Mouse (Mus musculus): ENCODE data around the gene Syn3.

The Syn3 gene

GRCm38 (mm10) chr10:86098363-86098762, 400.3 kb downstream of the Syn3 start:
- DNase-seq (ENCODE audit: low spot score in 2 of 2) = no peak

DNA sequence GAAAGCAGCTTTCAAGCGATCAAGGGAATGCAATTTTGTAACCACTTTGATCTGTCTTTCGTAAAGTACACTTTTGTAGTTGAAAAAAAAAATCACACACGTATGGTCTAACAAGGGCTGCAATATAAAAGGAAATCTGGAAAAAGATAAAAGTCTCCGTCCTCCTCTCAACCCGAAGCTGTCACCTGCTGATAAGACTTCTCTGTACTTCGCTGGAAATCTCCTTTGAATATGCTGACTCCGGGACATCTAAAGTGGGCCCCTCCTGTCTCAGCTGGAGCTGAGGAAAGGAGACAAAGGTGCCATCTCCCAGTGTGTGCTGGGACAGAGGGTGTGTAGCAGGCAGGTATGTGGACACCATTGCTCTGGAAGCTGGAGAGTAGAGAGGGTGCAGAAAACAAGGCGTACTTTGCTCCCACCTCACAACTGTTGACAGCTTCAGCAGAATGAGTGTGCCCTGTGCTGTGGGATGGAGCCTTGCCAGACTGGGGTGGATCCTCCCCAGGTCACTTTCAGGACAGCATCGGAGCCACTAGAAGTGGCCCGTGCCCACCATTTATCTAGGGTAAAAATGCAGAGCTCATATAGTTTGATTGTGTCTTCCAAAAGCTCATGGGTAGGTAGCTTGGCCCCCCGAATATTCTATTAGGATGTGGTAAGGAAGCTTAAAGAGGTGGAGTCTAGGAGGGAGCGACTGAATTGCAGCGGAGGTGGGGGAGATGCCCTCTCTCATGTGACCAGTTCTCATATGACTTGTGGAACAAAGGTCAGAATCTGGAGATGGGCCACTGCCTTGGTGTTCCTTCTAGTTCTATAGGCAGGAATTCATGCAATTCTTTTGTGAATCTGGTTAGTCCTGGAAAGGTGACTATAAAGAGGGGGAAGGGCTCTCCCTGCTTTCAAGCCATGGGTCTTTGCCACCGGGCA, 405.3 kb downstream of the Syn3 start:
- DNase-seq (ENCODE audit: low spot score in 2 of 2) = no peak

GRCm38 (mm10) chr10:86091919-86092318, 406.8 kb downstream of the Syn3 start:
- no peak for DNase-seq (ENCODE audit: low spot score in 2 of 2)

DNA sequence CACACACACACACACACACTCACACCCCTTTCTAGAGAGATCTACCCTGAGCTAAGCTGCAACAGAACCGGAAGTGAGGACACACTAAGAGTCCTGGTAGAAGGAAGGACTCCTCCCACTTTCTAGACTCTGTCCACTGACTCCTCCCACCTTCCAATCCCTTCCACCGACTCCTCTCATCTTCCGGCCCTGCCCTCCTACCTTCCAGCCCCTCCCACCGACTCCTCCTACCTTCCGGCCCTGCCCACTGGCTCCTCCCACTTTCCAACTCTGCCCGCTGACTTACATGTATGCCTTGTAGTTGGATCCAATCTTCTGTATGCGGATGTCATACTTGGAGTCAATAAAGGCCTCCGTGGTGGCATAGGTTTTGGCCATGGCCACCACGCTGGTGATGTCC, 418.8 kb downstream of the Syn3 start:
- DNase-seq (ENCODE audit: low spot score in 2 of 2) = no peak

DNA sequence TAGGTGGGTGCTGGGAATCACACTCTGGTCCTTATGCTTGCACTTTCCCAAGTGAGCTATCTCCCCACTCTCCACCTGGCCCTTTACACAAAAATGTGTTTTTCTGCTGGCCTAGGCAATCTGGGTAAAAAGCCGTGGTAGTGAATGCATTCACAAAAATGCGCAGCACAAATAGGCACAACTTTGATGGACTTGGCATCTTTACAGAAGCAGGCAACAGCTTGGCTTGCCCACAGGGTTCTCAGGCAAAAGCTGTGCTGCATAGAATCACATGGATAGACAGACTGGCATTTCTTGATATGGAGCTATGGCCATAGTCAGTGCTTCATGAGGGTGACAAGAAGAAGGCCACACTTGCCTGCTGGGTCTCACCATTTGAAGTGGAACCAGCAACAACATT, 419.9 kb downstream of the Syn3 start:
- DNase-seq (ENCODE audit: low spot score in 2 of 2) = no peak

DNA sequence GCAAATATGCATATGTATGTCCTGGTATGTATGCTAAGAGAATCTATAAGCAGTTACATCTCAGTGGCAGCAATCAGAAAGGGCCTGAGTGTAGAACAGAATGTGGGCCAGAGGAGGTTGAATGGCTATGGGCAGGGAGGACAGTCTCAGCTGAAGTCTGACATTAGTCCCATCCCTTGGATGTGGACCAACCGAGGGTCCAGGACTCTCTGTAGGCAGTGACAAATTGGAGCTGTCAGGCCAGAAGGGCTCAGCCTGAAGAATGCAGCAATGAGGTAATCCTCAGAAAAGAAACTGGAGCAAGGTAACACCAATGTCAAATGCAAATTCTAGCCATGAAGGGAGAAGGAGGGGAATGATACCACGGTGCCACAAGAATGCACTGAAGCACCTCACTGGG, 421.4 kb downstream of the Syn3 start:
- DNase-seq (ENCODE audit: low spot score in 2 of 2) = no peak

DNA sequence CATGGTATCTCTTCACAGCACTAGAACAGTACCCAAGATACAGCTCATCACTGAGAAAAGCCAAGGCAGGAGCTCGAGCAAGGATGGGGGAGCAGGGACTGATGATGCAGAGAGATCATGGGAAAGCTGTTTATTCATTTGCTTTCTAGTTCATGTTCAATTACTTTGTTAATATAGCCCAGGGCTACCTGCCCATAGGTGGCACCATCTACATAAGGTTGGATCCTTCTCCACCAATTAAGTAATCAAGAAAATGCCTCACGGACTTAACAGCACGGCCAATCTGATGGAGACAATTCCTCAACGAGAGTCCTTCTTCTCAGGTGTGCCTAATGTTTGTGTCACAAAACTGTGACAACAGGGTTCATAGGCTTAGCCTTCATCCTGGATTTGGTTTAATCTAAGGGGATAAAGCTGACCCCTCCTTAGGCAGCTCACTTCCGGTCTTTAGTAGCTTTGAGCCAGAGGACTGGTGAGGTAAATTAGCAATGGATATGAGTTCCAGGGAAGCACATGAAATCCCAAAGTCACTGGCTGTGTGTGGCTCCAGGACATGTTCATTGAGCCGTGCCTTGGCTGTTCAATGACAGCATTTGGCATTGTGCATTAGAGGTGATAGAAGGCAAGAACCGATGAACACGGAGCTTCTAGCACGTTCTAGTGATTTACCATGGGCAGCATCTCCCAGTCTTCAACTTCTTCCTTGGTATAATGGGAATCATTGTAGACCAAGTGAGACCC, 423.6 kb downstream of the Syn3 start:
- no peak for DNase-seq (ENCODE audit: low spot score in 2 of 2)

DNA sequence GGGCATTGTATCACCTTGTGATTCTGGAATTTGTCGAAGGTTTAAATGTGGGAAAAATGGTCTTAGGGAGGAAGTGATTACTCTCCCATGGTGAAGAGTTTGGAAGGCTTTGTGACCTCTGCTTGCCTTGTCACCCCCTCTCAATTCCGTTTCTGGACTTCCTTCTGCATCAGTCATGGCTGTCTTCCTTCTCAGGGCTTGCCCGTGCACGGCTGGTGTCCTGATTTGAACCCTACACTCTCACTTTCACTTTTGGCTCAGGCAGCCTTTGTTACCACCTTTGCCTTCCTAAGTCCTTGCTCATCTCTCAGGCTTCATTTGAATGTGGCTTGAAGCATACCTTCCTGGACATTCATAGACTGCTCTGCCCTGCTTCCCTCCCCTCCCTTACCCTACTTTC, 424.6 kb downstream of the Syn3 start:
- DNase-seq (ENCODE audit: low spot score in 2 of 2) = no peak

GRCm38 (mm10) chr10:86070751-86071150, 427.9 kb downstream of the Syn3 start:
- DNase-seq (ENCODE audit: low spot score in 2 of 2) = no peak

DNA sequence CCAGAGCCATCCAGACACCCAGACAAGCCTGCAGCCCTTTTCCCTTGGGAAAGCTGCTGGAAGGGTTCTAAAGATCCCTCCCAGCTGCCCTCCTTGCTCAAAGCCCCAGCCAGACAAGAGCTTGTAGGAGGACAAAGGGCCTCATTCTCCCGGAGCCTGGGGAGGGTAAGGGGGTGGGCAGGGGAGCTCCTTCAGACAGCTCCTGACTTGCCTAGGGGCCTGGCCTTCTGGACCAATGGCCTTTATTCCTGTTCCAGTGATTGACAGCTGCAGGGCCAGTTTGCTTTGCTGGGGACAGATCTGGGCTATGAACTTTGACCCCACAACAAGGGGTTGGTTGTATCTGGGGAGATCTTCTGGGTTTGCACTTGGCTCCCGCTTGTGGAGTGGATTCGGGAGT, 429.4 kb downstream of the Syn3 start:
- no peak for DNase-seq (ENCODE audit: low spot score in 2 of 2)

DNA sequence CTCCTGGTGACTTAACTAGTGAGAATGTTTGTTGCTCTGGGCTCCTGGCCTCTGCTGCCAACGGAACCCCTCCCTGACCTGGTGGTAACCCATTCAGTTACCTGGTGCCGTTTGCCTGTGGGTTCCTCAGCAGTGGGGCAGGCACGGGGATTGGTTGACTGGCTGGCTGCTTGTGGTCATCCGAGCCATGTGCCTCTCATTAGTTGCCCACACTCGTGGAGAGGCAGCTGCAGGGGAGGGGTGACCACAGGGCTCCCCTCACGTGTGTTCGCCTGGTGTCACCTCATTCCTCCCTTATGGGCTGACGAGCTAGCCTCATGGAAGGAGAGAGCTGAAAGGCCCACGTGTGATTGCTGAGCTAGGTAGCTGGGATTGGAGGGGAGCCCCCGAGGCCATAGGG, 430.8 kb downstream of the Syn3 start:
- DNase-seq (ENCODE audit: low spot score in 2 of 2) = no peak

GRCm38 (mm10) chr10:86066651-86067050, 432.0 kb downstream of the Syn3 start:
- DNase-seq (ENCODE audit: low spot score in 2 of 2) = no peak

GRCm38 (mm10) chr10:86065661-86066060, 433.0 kb downstream of the Syn3 start:
- no peak for DNase-seq (ENCODE audit: low spot score in 2 of 2)

DNA sequence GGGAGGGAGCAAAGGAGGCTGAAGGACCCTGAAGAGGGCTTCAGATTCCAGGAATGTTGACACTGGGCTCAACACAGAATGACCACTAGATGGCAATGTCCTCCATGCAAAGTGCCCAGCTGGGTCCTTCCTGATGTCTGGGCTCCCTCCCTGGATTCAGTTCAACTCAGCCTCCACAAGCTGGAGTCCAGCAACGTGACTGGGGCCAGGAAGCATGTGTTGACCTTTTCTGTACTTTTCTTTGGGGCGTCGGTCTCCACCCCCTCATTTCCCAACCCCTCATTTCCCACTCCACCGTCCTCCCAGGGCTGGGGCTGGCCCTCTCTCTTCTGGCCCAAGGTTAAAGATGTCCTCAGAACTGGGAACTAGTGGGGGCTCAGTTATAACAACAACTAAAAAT, 433.8 kb downstream of the Syn3 start:
- DNase-seq (ENCODE audit: low spot score in 2 of 2) = peak in 1 of 2 experiments; percentile 28

DNA sequence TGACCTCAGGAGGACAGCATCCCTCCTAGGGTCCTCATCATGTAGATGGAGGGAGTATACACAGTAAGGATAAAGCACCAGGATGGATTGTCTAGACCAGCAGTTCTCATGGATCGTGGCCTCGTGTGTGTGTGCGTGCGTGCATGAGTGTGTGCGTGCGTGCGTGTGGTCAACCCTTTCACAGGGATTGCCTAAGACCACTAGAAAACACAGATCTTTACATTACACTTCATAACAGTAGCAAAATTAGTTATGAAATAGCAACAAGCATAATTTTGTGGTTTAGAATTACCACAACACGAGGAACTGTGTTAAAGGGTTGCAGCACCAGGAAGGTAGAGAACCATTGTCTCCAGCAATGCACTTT, 435.7 kb downstream of the Syn3 start:
- no peak for DNase-seq (ENCODE audit: low spot score in 2 of 2)

GRCm38 (mm10) chr10:86062261-86063017, 436.3 kb downstream of the Syn3 start:
- no peak for DNase-seq (ENCODE audit: low spot score in 2 of 2)

DNA sequence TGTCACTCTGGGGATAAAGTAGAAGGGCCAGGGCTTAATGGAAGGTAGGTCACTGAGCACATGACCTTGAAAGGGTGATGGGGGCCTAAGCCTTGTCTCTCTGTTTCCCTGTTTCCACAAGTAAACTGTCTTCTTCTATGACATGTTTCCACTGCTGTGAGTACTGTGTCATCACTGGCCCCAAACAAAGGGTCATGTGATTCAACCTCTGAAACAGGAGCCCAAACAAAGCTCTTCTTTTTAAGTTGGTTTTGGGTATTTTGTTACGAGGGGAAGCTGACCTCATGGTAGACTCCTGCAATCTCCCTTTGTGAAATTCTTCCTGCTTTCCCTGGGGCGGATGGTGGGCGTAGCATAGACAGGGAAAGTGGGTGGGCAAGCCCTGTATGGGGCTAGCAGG, 438.4 kb downstream of the Syn3 start:
- DNase-seq (ENCODE audit: low spot score in 2 of 2) = no peak

DNA sequence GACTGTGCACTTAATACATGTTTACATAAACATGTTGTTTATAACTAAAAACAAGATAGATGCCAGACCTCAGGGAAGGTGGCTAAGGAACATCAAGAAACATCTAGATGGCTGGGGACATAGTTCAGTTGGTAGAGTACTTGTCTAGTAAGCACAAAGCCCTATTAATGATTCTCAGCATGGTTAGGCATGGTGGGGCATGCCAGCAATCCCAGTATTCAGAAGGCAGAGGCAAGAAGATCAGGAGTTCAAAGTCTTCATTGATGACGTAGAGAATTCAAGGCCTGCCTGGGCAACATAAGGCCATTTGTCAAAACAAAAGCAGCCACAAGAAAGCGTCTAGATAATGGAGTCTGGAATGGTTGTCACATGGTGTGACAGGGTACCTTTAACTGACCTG, 441.0 kb downstream of the Syn3 start:
- no peak for DNase-seq (ENCODE audit: low spot score in 2 of 2)

- DNase-seq (ENCODE audit: low spot score in 2 of 2) = no peak
Measured at GRCm38 (mm10) chr10:86057286-86057685, 441.4 kb downstream of the Syn3 start.

DNA sequence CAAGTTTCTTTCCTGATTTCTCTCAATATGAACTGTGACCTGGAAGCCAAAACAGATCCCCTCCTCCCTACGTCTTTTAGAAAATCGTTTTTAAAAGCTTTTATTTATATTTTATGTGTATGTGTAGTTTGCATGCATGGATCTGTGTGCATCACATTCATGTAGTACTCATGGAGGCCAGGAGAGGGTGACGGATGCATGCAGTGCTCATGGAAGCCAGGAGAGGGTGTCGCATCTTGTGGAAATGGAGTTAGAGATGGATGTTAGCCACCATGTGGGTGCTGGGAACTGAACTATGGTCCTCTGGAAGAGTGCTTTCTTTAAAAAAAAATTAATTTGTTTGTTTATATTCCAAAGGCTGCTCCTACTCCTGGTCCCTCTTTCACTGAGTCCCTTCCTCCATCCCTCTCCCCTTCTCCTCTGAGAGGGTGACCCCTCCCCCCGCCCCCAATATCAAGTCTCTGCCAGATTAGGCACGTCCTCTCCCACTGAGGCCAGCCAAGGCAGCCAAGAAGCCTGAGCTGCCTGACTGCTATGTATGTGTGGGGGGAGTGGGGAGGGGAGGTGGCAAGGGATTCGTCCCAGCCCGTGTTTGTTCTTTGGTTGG, 442.3 kb downstream of the Syn3 start:
- no peak for DNase-seq (ENCODE audit: low spot score in 2 of 2)

DNA sequence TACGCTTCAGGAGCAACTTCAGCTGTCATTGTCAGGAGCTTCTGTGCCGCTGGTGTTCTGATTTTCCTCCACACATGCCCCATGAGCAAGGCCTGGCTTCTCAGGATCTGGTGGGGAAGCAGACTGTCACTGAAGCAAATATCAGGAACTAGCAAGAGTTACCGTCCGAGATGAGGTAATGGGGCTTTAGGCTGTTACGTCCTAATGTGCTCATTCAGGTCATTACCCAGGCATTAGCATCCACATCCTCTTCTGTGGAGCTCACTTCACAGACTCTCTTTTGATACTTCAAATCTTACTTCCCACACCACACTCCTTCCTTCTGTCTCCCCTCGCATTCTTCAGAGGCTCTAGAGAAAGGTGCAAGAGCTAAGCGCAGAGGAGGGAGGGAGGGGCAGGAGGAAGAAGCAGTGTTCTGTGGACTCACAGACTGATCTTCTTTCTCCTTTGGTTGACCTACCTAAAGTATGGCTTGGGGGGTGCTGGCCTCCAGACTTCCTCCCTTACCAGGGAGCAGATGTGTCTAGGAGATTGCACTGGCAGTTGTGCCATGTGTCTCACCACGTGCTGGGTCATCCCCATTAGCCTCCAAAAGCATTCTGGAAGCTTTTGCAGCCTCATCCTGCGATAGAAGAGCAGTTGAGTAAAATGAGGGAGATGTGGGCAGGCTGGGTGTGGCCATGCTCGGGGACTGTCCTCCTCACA, 445.7 kb downstream of the Syn3 start:
- no peak for DNase-seq (ENCODE audit: low spot score in 2 of 2)

Measured in spleen, postnatal 14 days (tissue).